Mouse (Mus musculus): ENCODE measurements around the gene Trim58. TPM values are rescaled to one million over a fixed set of nuclear protein-coding genes. Genes with fewer than 3 reads are reported as not detected.
A peak's percentile ranks its signal among the peaks of the same experiment; 100 is the strongest.

Trim58 gene
- polyA plus RNA-seq, 1 experiment from 2014 or later: 1.5 TPM

- Histone ChIP-seq H3K27me3 (ENCODE audit: control insufficient read depth, insufficient read depth, low read length) (no peaks in the 10 kb centered on the region), H3K27ac (replicated peaks) (0 out of 2 replicates have a peak overlapping the region, but pooled peaks have one; percentile 30), H3K4me3 (ENCODE audit: low read depth, low read length) (no peak overlapping the region), H3K4me2 (replicated peaks; ENCODE audit: low read depth) (no peak overlapping the region), H3K9ac (ENCODE audit: low read length) (no peak overlapping the region), H3K9me3 (ENCODE audit: control insufficient read depth, low read length) (no peaks in the 10 kb centered on the region), H3K4me1 (replicated peaks; ENCODE audit: control insufficient read depth, insufficient read depth) (no peaks in the 10 kb centered on the region), H3K36me3 (ENCODE audit: control insufficient read depth, insufficient read depth, low read length) (no peaks in the 10 kb centered on the region)
- TF ChIP-seq CTCF (IDR thresholded peaks at IDR 0.05; ENCODE audit: low read depth): no peak
- TF ChIP-seq EP300 (optimal IDR thresholded peaks at IDR 0.05): no peak
- peak; percentile 92 for ATAC-seq (ENCODE audit: low FRiP score, low TSS enrichment)
- WGBS: 47% methylated on average over 3 of the region's 3 CpGs
- peak; percentile 84 for DNase-seq (ENCODE audit: low spot score)
Observed at GRCm38 (mm10) chr11:58618369-58618768, 21.9 kb upstream of the Trim58 start.

GRCm38 (mm10) chr11:58618793-58619192, 21.5 kb upstream of the Trim58 start:
- Histone ChIP-seq H3K27me3 (ENCODE audit: control insufficient read depth, insufficient read depth, low read length) (no peaks in the 10 kb centered on the region), H3K4me3 (ENCODE audit: low read depth, low read length) (no peak overlapping the region), H3K4me1 (replicated peaks; ENCODE audit: control insufficient read depth, insufficient read depth) (no peaks in the 10 kb centered on the region), H3K4me2 (replicated peaks; ENCODE audit: low read depth) (no peak overlapping the region), H3K9me3 (ENCODE audit: control insufficient read depth, low read length) (no peaks in the 10 kb centered on the region), H3K27ac (replicated peaks) (0 out of 2 replicates have a peak overlapping the region, but pooled peaks have one; percentile 30), H3K36me3 (ENCODE audit: control insufficient read depth, insufficient read depth, low read length) (no peaks in the 10 kb centered on the region), H3K9ac (ENCODE audit: low read length) (no peak overlapping the region)
- no peak for TF ChIP-seq CTCF (IDR thresholded peaks at IDR 0.05; ENCODE audit: low read depth)
- TF ChIP-seq EP300 (optimal IDR thresholded peaks at IDR 0.05): no peak
- WGBS: 52% methylated on average over 6 of the region's 6 CpGs
- DNase-seq (ENCODE audit: low spot score) (peak; percentile 44), ATAC-seq (ENCODE audit: low FRiP score, low TSS enrichment) (peak; percentile 80)

GRCm38 (mm10) chr11:58626146-58626545, 14.1 kb upstream of the Trim58 start:
- no peak for ATAC-seq (ENCODE audit: low FRiP score, low TSS enrichment)
- TF ChIP-seq CTCF (IDR thresholded peaks at IDR 0.05; ENCODE audit: low read depth): no peak
- TF ChIP-seq EP300 (optimal IDR thresholded peaks at IDR 0.05): no peak
- Histone ChIP-seq H3K4me2 (replicated peaks; ENCODE audit: low read depth) (no peak overlapping the region), H3K27ac (replicated peaks) (no peak overlapping the region), H3K9ac (ENCODE audit: low read length) (no peak overlapping the region), H3K9me3 (ENCODE audit: control insufficient read depth, low read length) (no peaks in the 10 kb centered on the region), H3K27me3 (ENCODE audit: control insufficient read depth, insufficient read depth, low read length) (no peaks in the 10 kb centered on the region), H3K4me1 (replicated peaks; ENCODE audit: control insufficient read depth, insufficient read depth) (no peaks in the 10 kb centered on the region), H3K4me3 (ENCODE audit: low read depth, low read length) (no peak overlapping the region), H3K36me3 (ENCODE audit: control insufficient read depth, insufficient read depth, low read length) (no peaks in the 10 kb centered on the region)
- 33% methylated on average over 4 of the region's 4 CpGs for WGBS
- no peak for DNase-seq (ENCODE audit: low spot score)

GRCm38 (mm10) chr11:58630401-58630800, 9.9 kb upstream of the Trim58 start, which contains the start of gene Olfr323:
TSS of gene Olfr323 (minus strand) at chr11:58630501.
- H3K9ac ChIP-seq (ENCODE audit: low read length): no peak within 1 kb of the TSS
- no peak within 1 kb of the TSS for H3K4me3 ChIP-seq (ENCODE audit: low read depth, low read length)
- no peaks in the 10 kb centered on the region for H3K4me1 ChIP-seq (replicated peaks; ENCODE audit: control insufficient read depth, insufficient read depth)
- H3K4me2 ChIP-seq (replicated peaks; ENCODE audit: low read depth): no peak within 1 kb of the TSS
- 61% methylated on average over 5 of the region's 5 CpGs for WGBS
- H3K36me3 ChIP-seq (ENCODE audit: control insufficient read depth, insufficient read depth, low read length): no peaks in the 10 kb centered on the region
- ATAC-seq (ENCODE audit: low FRiP score, low TSS enrichment) (no peak), DNase-seq (ENCODE audit: low spot score) (no peak)
- TF ChIP-seq CTCF (IDR thresholded peaks at IDR 0.05; ENCODE audit: low read depth) (no peak), EP300 (optimal IDR thresholded peaks at IDR 0.05) (no peak)
- no peaks in the 10 kb centered on the region for H3K9me3 ChIP-seq (ENCODE audit: control insufficient read depth, low read length)
- no peaks in the 10 kb centered on the region for H3K27me3 ChIP-seq (ENCODE audit: control insufficient read depth, insufficient read depth, low read length)
- peak within 1 kb of the TSS; percentile 49; the same call in 1 of the 2 replicates for H3K27ac ChIP-seq (replicated peaks)

GRCm38 (mm10) chr11:58634878-58635277, 5.4 kb upstream of the Trim58 start:
- 44% methylated on average over 4 of the region's 4 CpGs for WGBS
- no peak overlapping the region for H3K4me2 ChIP-seq (replicated peaks; ENCODE audit: low read depth)
- H3K9ac ChIP-seq (ENCODE audit: low read length): no peak overlapping the region
- no peaks in the 10 kb centered on the region for H3K27me3 ChIP-seq (ENCODE audit: control insufficient read depth, insufficient read depth, low read length)
- DNase-seq (ENCODE audit: low spot score) (peak; percentile 64), ATAC-seq (ENCODE audit: low FRiP score, low TSS enrichment) (peak; percentile 84)
- H3K4me3 ChIP-seq (ENCODE audit: low read depth, low read length): no peak overlapping the region
- TF ChIP-seq EP300 (optimal IDR thresholded peaks at IDR 0.05) (no peak), CTCF (IDR thresholded peaks at IDR 0.05; ENCODE audit: low read depth) (no peak)
- no peaks in the 10 kb centered on the region for H3K4me1 ChIP-seq (replicated peaks; ENCODE audit: control insufficient read depth, insufficient read depth)
- H3K9me3 ChIP-seq (ENCODE audit: control insufficient read depth, low read length): no peaks in the 10 kb centered on the region
- no peaks in the 10 kb centered on the region for H3K36me3 ChIP-seq (ENCODE audit: control insufficient read depth, insufficient read depth, low read length)
- H3K27ac ChIP-seq (replicated peaks): peak overlapping the region; percentile 75

- Histone ChIP-seq H3K9me3 (ENCODE audit: control insufficient read depth, low read length) (no peaks in the 10 kb centered on the region), H3K27me3 (ENCODE audit: control insufficient read depth, insufficient read depth, low read length) (no peaks in the 10 kb centered on the region; the same call in 1 of the 2 replicates), H3K4me3 (ENCODE audit: low read depth, low read length) (no peak overlapping the region), H3K27ac (replicated peaks) (no peak overlapping the region), H3K9ac (ENCODE audit: low read length) (no peak overlapping the region), H3K36me3 (ENCODE audit: control insufficient read depth, insufficient read depth, low read length) (no peaks in the 10 kb centered on the region), H3K4me2 (replicated peaks; ENCODE audit: low read depth) (no peak overlapping the region), H3K4me1 (replicated peaks; ENCODE audit: control insufficient read depth, insufficient read depth) (0 out of 2 replicates have a peak, but pooled peaks cover 2% of the 10 kb centered on the region)
- 7% methylated on average over 3 of the region's 4 CpGs for WGBS
- DNase-seq (ENCODE audit: low spot score) (peak; percentile 74), ATAC-seq (ENCODE audit: low FRiP score, low TSS enrichment) (peak; percentile 19; the same call in 1 of the 2 replicates)
- no peak for TF ChIP-seq EP300 (optimal IDR thresholded peaks at IDR 0.05)
- TF ChIP-seq CTCF (IDR thresholded peaks at IDR 0.05; ENCODE audit: low read depth): peak; percentile 88
Observed at GRCm38 (mm10) chr11:58636376-58636977, 3.8 kb upstream of the Trim58 start.
